Mouse (Mus musculus) MEL (cell line): Measurements from ENCODE around the gene Olfr134. TPM values are rescaled to one million over a fixed set of nuclear protein-coding genes. Genes with fewer than 3 reads are reported as not detected.

ENCODE experiments used
- DNase-seq: peaks from one replicate; pipeline ENCODE4 v3.0.0; 2011; ENCODE audit warnings: low read depth, low spot score
- H3K27ac ChIP-seq: 2 replicates; pipeline ENCODE4 v1.5.1; 2012; ENCODE audit warnings: low read depth, mild to moderate bottlenecking, control low read depth, low read length, moderate library complexity; ENCODE audit not compliant: control insufficient read depth
- H3K27me3 ChIP-seq, 2 experiments: fragments of 150-350 bp in 1 of 2; sonication (generic) in 1 of 2; 2 replicates each; pipeline ENCODE4 v1.6.1; 2012; ENCODE audit warnings: low read length in 2 of 2, mild to moderate bottlenecking in 2 of 2, improper control_type of control experiment in 1 of 2, moderate library complexity in 1 of 2; ENCODE audit not compliant: insufficient read depth in 2 of 2, control insufficient read depth in 1 of 2
- H3K36me3 ChIP-seq, 2 experiments: 2 replicates each; pipeline ENCODE4 v1.6.1; 2012 to 2014; ENCODE audit warnings: low read length in 2 of 2, improper control_type of control experiment in 1 of 2, inconsistent platforms in 1 of 2, mild to moderate bottlenecking in 1 of 2; ENCODE audit not compliant: insufficient read depth in 2 of 2, control insufficient read depth in 1 of 2
- H3K4me1 ChIP-seq, 2 experiments: fragments of 150-350 bp in 1 of 2; sonication (generic) in 1 of 2; 2 replicates each; pipeline ENCODE4 v1.6.1; 2012; ENCODE audit warnings: low read length in 2 of 2, improper control_type of control experiment in 1 of 2, mild to moderate bottlenecking in 1 of 2; ENCODE audit not compliant: insufficient read depth in 2 of 2, control insufficient read depth in 1 of 2
- H3K4me3 ChIP-seq, 2 experiments: fragments of 150-350 bp in 1 of 2; sonication (generic) in 1 of 2; 2 replicates each; pipeline ENCODE4 v1.5.1; 2012; ENCODE audit warnings: low read depth in 2 of 2, low read length in 2 of 2, mild to moderate bottlenecking in 2 of 2, moderate library complexity in 2 of 2, control low read depth in 1 of 2, improper control_type of control experiment in 1 of 2; ENCODE audit not compliant: control insufficient read depth in 1 of 2, insufficient read depth in 1 of 2
- H3K79me2 ChIP-seq: 2 replicates; pipeline ENCODE4 v1.6.1; 2012; ENCODE audit warnings: mild to moderate bottlenecking, low read length, moderate library complexity; ENCODE audit not compliant: control insufficient read depth, poor library complexity, insufficient read depth
- H3K9ac ChIP-seq: 2 replicates; pipeline ENCODE4 v1.6.1; 2012; ENCODE audit warnings: low read depth, mild to moderate bottlenecking, control low read depth, low read length, moderate library complexity; ENCODE audit not compliant: control insufficient read depth, poor library complexity, severe bottlenecking
- H3K9me3 ChIP-seq: fragments of 150-350 bp; sonication (generic); replicated peaks from 2 replicates; pipeline ENCODE4 v1.6.1; 2012; ENCODE audit warnings: mild to moderate bottlenecking, low read length, improper control_type of control experiment, moderate library complexity; ENCODE audit not compliant: insufficient read depth
- E2F4 ChIP-seq: IDR thresholded peaks from 2 replicates; pipeline ENCODE4 v1.6.1; 2011; ENCODE audit warnings: low read depth, low read length, improper control_type of control experiment, borderline replicate concordance
- ETS1 ChIP-seq: IDR thresholded peaks from 2 replicates; pipeline ENCODE4 v1.6.1; 2012; ENCODE audit warnings: low read depth, mild to moderate bottlenecking, inconsistent platforms, low read length, improper control_type of control experiment, moderate library complexity
- GABPA ChIP-seq: IDR thresholded peaks from 2 replicates; pipeline ENCODE4 v1.6.1; 2012; ENCODE audit warnings: low read depth, mild to moderate bottlenecking, inconsistent platforms, low read length, improper control_type of control experiment, moderate library complexity
- MAFK ChIP-seq: IDR thresholded peaks from 2 replicates; pipeline ENCODE4 v1.6.1; 2011; ENCODE audit warnings: low read depth, mild to moderate bottlenecking, low read length, improper control_type of control experiment, borderline replicate concordance
- MAX ChIP-seq: IDR thresholded peaks from 2 replicates; pipeline ENCODE4 v1.6.1; 2011; ENCODE audit warnings: low read length, improper control_type of control experiment
- MAZ ChIP-seq: IDR thresholded peaks from 2 replicates; pipeline ENCODE4 v1.6.1; 2012; ENCODE audit warnings: low read depth, mild to moderate bottlenecking, inconsistent platforms, low read length, improper control_type of control experiment
- MYB ChIP-seq: IDR thresholded peaks from 2 replicates; pipeline ENCODE4 v1.6.1; 2011; ENCODE audit warnings: mild to moderate bottlenecking, low read depth, low read length, improper control_type of control experiment
- POLR2AphosphoS2 ChIP-seq: IDR thresholded peaks from 2 replicates; pipeline ENCODE4 v1.6.1; 2011; ENCODE audit warnings: low read length, improper control_type of control experiment
- RAD21 ChIP-seq: IDR thresholded peaks from 2 replicates; pipeline ENCODE4 v1.6.1; 2011; ENCODE audit warnings: mild to moderate bottlenecking, low read depth, low read length, improper control_type of control experiment
- SIN3A ChIP-seq: IDR thresholded peaks from 2 replicates; pipeline ENCODE4 v1.6.1; 2012; ENCODE audit warnings: low read length, improper control_type of control experiment, inconsistent platforms
- SMC3 ChIP-seq: IDR thresholded peaks from 2 replicates; pipeline ENCODE4 v1.6.1; 2011; ENCODE audit warnings: low read depth, low read length, improper control_type of control experiment
- TAL1 ChIP-seq: IDR thresholded peaks from 2 replicates; pipeline ENCODE4 v1.6.1; 2012; ENCODE audit warnings: mild to moderate bottlenecking, inconsistent platforms, low read length, moderate library complexity, mixed read lengths
- ZC3H11A ChIP-seq: IDR thresholded peaks from 2 replicates; pipeline ENCODE4 v1.6.1; 2012; ENCODE audit warnings: low read depth, mild to moderate bottlenecking, inconsistent platforms, low read length, improper control_type of control experiment
- polyA plus RNA-seq, 2 experiments: library from polyadenylated mRNA; stranded (reverse) in 1 of 2; unstranded in 1 of 2; fragments of >175 nt in 1 of 2; fragments of >200 nt in 1 of 2; gene quantifications; 2 replicates each; pipeline versions ENCODE4 v1.2.1 to v1.2.4; 2012; ENCODE audit warnings: low replicate concordance in 2 of 2, low read depth in 1 of 2; ENCODE audit not compliant: insufficient read length in 2 of 2, insufficient read depth in 1 of 2, missing spikeins in 1 of 2
- total RNA-seq: library from RNA; depleted of rRNA; stranded (reverse); fragments of 300-350 nt; gene quantifications from 2 replicates; pipeline ENCODE4 v1.2.3, GENCODE M21; 2012; rRNA removed

Gene Olfr134
- total and polyA plus RNA-seq, 3 experiments: not detected

DNA sequence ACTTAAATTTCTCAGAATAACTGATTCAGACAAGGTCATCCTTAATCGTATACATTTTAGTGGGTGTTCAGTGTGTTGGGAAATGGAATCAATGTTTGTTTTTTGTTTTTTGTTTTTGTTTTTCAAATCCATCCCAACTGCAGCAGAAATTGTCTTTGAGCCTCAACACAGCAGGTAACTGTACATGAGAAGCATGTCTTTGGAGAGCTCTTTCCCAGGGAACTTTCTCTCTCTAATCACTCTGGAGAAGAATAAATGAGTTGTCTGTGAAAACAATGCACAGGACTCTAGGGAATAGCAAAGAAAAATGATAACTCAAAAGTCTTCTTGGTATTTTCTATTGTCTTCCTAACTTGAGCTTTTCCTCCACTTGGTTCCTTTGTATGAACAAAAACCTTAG lies 32.8 kb downstream of the Olfr134 start, which contains the start of gene Olfr135:
Gene Olfr135, plus strand, starts transcription at position 301 of the 400 bp plus-strand sequence.
- no peak within 1 kb of the TSS for H3K27ac ChIP-seq

More for the DNA sequence above, 32.8 kb downstream of the Olfr134 start, which contains the start of gene Olfr135:
- Histone ChIP-seq H3K9ac (no peak within 1 kb of the TSS), H3K27me3 (no peaks in the 10 kb centered on the region), H3K4me3 (no peak within 1 kb of the TSS), H3K36me3 (no peaks in the 10 kb centered on the region), H3K79me2 (no peaks in the 10 kb centered on the region), H3K9me3 (no peaks in the 10 kb centered on the region), H3K4me1 (no peaks in the 10 kb centered on the region)
- DNase-seq: no peak
- TF ChIP-seq MAX (no peak), POLR2AphosphoS2 (no peak), SMC3 (no peak), RAD21 (no peak), GABPA (no peak), MAZ (no peak), TAL1 (no peak), MAFK (no peak), ZC3H11A (no peak), E2F4 (no peak), MYB (no peak), SIN3A (no peak), ETS1 (no peak)
- TF ChIP-seq, all 39 proteins: peak for 0

Other genes with a start within 250 kb of the Olfr134 start
- gene Olfr761, start 218.3 kb upstream of the Olfr134 start, total RNA-seq: not detected in 2 replicates
- not detected for gene Olfr761, start 218.3 kb upstream of the Olfr134 start, polyA plus RNA-seq
- not detected in 2 replicates for gene Olfr129, start 111.3 kb upstream of the Olfr134 start, total RNA-seq
- not detected for gene Olfr129, start 111.3 kb upstream of the Olfr134 start, polyA plus RNA-seq
- gene Olfr130, start 107.5 kb upstream of the Olfr134 start, total RNA-seq: not detected in 2 replicates
- not detected for gene Olfr130, start 107.5 kb upstream of the Olfr134 start, polyA plus RNA-seq
- not detected in 2 replicates for gene Olfr131, start 82.7 kb upstream of the Olfr134 start, total RNA-seq
- gene Olfr131, start 82.7 kb upstream of the Olfr134 start, polyA plus RNA-seq: not detected
- not detected in 2 replicates for gene Olfr132, start 36.9 kb upstream of the Olfr134 start, total RNA-seq
- not detected for gene Olfr132, start 36.9 kb upstream of the Olfr134 start, polyA plus RNA-seq
- gene Olfr133, start 26.1 kb upstream of the Olfr134 start, total RNA-seq: not detected in 2 replicates
- gene Olfr133, start 26.1 kb upstream of the Olfr134 start, polyA plus RNA-seq: not detected
- gene Olfr135, start 32.9 kb downstream of the Olfr134 start, total RNA-seq: not detected in 2 replicates
- gene Olfr135, start 32.9 kb downstream of the Olfr134 start, polyA plus RNA-seq: not detected
- not detected in 2 replicates for gene Olfr138, start 89.6 kb downstream of the Olfr134 start, total RNA-seq
- not detected for gene Olfr138, start 89.6 kb downstream of the Olfr134 start, polyA plus RNA-seq
- not detected in 2 replicates for gene Olfr137, start 136.2 kb downstream of the Olfr134 start, total RNA-seq
- gene Olfr137, start 136.2 kb downstream of the Olfr134 start, polyA plus RNA-seq: not detected
- gene Olfr136, start 158.4 kb downstream of the Olfr134 start, total RNA-seq: not detected in 2 replicates
- gene Olfr136, start 158.4 kb downstream of the Olfr134 start, polyA plus RNA-seq: not detected
- not detected in 2 replicates for gene Esp36, start 248.8 kb downstream of the Olfr134 start, total RNA-seq
- gene Esp36, start 248.8 kb downstream of the Olfr134 start, polyA plus RNA-seq: not detected